Mouse (Mus musculus): ENCODE measurements around the gene Sh3glb2.

Gene Sh3glb2

DNA sequence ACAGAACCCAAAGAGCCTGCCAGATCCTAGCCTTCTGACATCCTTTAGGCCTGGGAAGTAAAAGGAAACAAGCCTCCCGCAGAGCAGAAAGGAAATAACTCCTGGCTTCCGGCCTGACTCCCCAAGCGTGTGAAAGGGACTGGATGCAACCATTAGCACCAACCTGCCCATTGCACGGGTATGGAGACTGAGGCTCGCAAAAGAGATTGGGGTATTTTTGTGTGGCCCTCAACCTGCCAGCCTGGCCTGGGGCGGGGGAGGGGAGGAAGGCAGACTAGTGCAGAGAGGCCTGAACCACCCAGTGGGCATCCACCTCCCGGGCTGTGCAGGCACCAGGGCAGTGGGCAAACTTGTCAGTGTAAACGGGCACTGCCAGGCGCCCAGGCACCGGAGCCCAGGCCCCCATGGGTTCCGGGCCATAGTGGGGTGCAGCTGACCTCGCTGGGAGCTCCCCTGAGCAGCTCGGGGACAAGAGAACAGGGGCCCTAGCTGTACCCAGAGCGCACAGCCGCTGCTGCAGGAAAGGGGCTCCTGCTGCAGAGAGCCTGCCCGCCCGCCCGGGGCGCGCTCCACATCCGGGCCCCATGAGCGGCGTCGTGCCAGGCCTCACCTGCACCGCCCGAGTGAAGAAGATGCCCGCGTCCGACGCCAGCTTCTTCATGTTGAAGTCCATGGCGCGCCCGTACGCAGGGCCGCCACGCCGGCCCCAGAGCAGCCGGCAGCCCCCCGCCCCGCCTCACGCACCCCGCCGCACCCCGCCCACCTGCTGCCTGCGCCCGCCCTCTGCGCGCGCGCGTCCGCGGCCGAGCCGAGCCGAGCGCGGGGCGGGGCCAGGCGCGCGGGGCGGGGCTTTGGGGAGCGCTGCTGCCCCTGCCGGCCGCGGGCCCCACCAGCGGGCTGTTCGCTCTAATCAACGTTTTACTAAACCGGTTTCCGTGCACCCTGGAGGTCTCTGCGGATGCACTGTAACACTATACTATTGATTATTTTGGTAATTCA, at the start of gene Sh3glb2:
Gene Sh3glb2, minus strand, starts transcription at position 805 of the 999 bp plus-strand sequence.
- DNase-seq (ENCODE audit: low spot score): peak; percentile 83

- DNase-seq (ENCODE audit: low spot score): no peak
Measured at GRCm38 (mm10) chr2:30408452-30409100, 49.4 kb upstream of the Sh3glb2 start.

DNA sequence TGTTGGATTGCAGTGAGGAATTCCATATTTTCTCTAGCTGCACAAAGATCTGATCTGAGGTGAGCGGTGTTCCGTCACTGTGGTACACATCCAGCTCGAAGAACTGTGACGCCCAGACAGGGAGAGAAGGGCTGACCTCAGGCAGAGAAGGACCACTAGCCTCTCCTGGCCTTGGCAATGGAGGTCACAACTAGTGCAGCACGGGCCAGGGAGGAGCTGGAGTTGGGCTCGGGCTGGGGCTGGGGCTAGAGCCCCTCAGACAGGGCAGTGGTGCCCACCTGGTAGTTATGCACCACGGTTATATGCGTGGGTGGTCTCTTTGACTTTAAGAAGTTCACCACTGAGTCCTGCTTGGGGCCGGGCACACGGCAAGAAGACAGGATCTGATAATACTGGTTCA, 48.6 kb upstream of the Sh3glb2 start:
- no peak for DNase-seq (ENCODE audit: low spot score)

GRCm38 (mm10) chr2:30407221-30407620, 48.1 kb upstream of the Sh3glb2 start:
- DNase-seq (ENCODE audit: low spot score): no peak

- DNase-seq (ENCODE audit: low spot score): no peak
Measured at GRCm38 (mm10) chr2:30403870-30404269, 44.7 kb upstream of the Sh3glb2 start.

DNA sequence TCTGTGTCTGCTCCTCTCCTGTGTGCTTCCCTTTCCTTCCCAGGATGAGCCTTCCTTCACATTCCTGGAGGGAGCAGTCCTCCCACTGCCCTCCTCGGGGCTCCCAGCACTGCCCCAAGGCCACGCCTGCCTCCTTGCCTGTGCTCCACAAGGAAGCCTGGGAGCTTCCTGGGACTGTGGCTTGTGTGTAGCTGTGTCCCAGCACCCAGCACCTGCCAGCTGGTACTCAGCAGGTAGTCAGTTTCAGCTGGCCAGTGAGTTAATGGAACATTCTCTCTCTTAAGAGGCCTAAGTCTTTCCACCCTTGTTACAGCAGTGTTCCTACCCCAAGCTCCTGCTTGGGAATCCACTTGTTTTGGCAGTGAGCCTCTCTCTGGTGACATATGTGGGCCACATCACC, 43.7 kb upstream of the Sh3glb2 start:
- DNase-seq (ENCODE audit: low spot score): no peak

GRCm38 (mm10) chr2:30402351-30402826, 43.3 kb upstream of the Sh3glb2 start:
- DNase-seq (ENCODE audit: low spot score): no peak

DNA sequence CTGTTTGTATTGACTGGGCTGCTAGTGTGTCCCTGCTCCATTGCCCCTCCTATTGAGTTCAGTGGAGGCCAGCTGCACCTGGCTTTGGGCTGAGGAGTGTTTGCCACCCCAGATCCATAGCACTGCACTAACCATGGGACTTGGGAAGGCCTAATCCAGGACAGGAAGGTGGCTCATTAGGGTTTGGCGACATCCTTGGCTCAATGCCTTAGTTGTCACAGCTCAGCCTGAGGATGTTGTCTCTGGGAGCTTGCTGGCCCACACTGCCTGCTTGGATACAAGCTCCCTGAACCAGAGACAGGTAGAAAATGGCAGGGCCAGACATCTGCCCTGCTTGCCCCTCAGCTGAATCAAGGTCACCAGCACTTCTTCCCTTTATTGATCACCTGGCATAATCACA, 42.4 kb upstream of the Sh3glb2 start:
- no peak for DNase-seq (ENCODE audit: low spot score)

DNA sequence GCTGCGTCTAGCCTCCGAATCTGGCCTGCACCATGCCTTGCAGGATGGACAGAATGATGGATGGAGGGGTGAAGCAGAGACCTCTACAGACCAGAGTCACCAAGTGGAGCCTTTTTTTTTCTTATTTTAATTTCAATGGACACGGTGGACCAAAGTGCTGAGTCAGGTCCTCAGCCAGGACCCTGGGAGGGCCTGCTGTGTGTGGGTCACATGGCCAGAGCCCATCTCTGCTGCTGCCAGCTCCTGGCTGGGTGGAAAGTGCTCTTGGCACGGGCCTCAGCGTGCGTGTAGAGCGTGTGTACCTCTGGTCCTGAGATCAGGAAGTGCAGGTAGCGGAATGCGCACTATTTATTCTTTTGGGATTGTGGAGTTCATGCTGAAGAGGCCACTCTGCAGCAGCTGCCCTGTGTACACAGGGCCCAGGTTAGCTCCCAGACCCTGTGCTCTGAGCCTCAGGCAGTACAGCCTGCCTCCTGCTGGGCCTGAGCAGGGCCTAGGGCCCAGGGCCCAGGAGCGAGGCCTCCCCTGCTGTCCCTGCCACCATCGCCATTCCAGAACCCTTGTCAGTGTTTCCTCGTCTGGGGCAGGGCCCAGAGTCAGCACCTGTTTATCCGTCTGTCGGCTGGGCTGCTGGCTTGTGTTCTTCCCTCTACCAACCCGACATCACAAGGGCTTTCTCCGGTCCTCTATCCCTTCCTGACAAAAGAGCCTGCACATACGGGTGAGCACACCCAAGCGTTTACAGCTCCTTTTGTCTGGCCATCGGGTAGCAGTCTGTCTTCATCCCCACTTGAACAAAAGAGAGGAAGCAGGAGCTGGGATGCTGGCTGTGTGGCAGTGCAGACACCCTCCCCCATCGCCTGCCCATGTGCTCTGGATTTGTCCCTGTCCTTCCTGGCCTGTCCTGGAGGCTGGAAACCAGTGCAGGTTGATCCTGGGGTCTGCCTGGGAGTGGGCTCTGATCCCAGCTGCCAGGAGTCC, 40.3 kb upstream of the Sh3glb2 start:
- no peak for DNase-seq (ENCODE audit: low spot score)

GRCm38 (mm10) chr2:30397986-30398512, 38.9 kb upstream of the Sh3glb2 start:
- no peak for DNase-seq (ENCODE audit: low spot score)

GRCm38 (mm10) chr2:30396246-30396645, 37.1 kb upstream of the Sh3glb2 start:
- no peak for DNase-seq (ENCODE audit: low spot score)

GRCm38 (mm10) chr2:30395757-30396156, 36.6 kb upstream of the Sh3glb2 start:
- no peak for DNase-seq (ENCODE audit: low spot score)

GRCm38 (mm10) chr2:30393370-30393656, 34.2 kb upstream of the Sh3glb2 start:
- DNase-seq (ENCODE audit: low spot score): no peak

GRCm38 (mm10) chr2:30392577-30393369, 33.6 kb upstream of the Sh3glb2 start:
- DNase-seq (ENCODE audit: low spot score): peak; percentile 35

GRCm38 (mm10) chr2:30392114-30392576, 33.0 kb upstream of the Sh3glb2 start, which contains the start of gene Dolpp1:
TSS of gene Dolpp1 (plus strand) at chr2:30392254.
- DNase-seq (ENCODE audit: low spot score): peak; percentile 93

DNA sequence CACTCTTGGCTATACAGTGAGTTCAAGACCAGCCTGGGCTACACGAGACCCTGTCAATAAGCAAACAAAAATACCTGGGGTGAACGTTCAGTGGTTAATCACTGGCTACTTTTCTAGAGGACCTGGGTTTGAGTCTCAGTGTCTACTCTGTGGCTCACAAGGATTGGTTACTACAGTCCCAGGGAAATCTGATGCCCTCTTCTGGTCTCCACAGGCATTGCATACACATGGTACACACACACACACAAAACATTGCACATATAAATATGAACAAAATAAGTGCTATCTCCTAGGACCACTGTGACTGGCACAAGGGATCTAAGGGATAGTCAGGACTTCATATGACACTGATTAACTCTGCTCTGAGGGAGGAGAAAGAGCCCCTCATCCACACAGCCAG, 29.9 kb upstream of the Sh3glb2 start:
- no peak for DNase-seq (ENCODE audit: low spot score)

DNA sequence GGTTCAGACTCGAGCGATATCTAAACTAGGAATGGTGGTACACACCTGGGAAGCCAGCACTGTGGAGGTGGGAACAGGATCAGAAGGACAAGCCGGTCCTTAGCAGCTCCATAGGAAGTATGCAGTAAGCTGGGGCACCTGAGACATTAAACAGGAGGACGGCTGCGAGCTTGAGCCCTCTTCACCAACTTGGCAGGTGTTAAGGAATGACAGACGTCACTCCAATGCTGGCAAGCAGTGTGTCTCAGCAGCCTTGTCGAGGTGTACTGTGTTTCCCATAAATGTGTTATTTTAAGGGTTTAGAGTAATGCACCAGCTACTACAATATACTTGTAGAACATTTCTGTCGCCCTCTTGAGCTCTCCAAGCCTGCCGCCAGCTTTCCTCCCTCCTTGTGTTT, 27.8 kb upstream of the Sh3glb2 start:
- DNase-seq (ENCODE audit: low spot score): no peak

DNA sequence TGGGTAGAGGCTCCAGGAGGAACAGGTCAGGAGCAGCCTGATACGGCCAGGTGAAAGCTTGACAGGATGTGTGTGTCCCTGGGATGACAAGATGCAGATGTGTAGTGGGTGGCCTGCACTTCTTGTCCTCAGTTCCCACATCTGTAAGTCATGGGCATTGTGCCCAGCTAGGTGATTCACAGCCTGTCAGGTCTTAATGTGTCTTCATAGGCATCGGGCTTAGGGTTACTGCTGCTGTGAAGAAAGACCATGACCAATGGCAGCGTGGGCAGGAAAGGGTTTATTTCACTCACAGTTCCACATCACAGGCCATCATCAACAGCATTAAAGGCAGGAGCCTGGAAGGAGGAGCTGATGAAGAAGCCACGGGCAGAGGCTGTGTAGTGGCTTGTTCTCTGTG, 26.5 kb upstream of the Sh3glb2 start:
- DNase-seq (ENCODE audit: low spot score): no peak

DNA sequence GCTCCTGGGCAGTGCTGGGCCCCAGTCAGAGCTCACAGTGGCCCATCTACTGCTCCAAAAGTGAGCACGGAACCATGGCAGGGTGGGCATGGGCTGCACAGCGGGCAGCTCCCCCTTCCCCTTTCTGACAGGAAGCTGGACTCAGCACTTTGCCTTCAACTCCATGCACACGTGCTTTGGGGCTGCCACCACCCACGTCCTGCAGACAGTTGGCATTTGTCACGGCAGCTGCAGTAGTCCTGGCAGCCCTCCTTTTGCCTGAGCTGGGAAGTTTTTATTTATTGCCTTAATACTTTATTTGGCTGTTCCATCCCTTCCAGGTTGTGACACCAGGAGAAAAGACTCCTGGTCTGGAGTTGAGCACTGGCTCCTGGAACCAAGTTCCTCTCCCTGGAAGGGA, 25.7 kb upstream of the Sh3glb2 start:
- DNase-seq (ENCODE audit: low spot score): no peak

DNA sequence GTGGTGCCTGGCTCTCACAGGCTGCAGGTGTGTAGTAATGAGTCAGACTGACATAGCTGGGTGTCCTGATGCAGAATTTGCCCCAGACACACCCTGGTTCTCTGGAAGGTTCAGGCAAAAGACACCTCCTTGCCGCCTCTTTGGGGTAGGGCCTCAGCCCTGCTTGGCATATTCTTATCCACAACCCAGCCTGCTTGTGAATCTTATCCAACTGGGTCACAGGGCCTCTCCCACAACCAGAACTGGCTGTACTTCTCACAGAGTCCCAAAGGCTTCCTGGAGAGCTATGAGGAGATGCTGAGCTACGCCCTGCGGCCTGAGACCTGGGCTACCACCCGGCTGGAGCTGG, 22.2 kb upstream of the Sh3glb2 start:
- peak; percentile 26 for DNase-seq (ENCODE audit: low spot score)
